Mouse (Mus musculus): ENCODE results near the gene Slc18a3.

DNA sequence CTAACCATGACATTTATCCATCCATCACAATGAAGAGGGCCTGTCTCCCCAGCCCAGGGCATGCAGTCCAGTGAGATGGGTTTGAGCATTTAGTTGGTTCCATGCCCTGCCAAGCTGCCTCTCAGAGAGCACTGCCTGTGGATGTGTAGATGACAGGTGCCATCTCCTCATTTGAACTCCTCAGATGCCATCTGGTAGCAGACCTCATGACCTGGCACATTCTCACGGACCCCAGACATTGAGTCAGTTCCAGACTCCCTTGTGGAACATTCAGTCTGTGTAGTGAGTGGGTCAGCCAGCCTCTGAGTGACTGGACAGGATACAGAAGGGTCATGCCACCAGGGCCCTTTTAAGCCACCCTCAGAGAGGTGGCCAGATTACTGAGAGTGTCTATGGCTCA, 12.9 kb upstream of the Slc18a3 start:
- TF ChIP-seq MYOG (IDR thresholded peaks at IDR 0.05; ENCODE audit: control insufficient read depth in 1 of 3, insufficient read depth in 1 of 3, insufficient read length in 2 of 3, low read depth in 2 of 3) (no peak), POLR2A (IDR thresholded peaks at IDR 0.05; ENCODE audit: insufficient read length, low read depth) (no peak)

Data from myocyte (in vitro differentiated cells).